Mouse (Mus musculus): ENCODE measurements at regions not wholly inside any gene's neighbourhood (a gene's known extent, or its start where the extent isn't known, plus 50 kb on each side); places are given as distances from the start of the nearest gene placed in this dataset.

GRCm38 (mm10) chr3:130901343-130901742 is 171.1 kb upstream of the Rpl34 start:
- no peak for ATAC-seq (ENCODE audit: extremely low read depth, insufficient number of reproducible peaks, low FRiP score, poor library complexity, severe bottlenecking)

- ATAC-seq (ENCODE audit: extremely low read depth, insufficient number of reproducible peaks, low FRiP score, poor library complexity, severe bottlenecking), result no peak
Measured at GRCm38 (mm10) chr3:130900846-130901245, 170.6 kb upstream of the Rpl34 start.

DNA sequence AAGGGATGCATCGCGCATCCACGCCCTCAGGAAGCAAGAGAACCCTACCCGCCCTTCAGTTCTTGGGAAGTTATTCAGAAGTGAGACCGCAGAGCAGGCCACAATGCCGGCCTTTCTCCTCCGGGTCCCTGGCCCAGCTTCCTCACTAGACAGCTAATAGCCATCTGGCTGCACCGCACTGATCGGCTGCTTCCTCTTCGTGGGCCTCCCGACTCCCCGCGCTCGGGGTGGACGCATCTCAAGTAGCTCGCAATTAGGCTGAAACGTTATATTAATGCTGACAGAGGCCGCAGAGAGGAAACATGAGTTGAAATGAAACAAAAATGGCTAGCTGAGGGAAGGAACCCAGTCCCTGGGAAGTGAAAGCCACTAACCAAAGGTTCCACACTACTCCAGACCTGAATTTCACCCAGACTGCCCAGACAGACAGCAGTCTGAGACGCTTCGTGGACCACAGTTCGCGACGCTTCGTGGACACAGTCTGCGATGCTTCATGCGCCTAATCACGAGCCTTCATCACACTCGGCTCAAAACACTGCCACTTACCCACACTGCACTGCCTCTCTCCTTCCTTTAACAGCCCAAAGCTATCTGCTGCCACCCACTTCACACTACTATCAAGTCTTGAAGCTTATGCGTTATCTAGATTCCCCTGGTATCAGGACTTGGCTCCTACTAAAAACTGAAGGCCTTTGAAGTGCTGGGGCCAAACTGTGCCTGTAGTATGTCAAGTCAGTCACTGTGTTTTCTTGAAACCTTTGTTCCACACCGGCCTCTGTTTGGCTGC is 170.0 kb upstream of the Rpl34 start:
- peak; percentile 30; the same call in 1 of the 2 replicates for ATAC-seq (ENCODE audit: extremely low read depth, insufficient number of reproducible peaks, low FRiP score, poor library complexity, severe bottlenecking)

DNA sequence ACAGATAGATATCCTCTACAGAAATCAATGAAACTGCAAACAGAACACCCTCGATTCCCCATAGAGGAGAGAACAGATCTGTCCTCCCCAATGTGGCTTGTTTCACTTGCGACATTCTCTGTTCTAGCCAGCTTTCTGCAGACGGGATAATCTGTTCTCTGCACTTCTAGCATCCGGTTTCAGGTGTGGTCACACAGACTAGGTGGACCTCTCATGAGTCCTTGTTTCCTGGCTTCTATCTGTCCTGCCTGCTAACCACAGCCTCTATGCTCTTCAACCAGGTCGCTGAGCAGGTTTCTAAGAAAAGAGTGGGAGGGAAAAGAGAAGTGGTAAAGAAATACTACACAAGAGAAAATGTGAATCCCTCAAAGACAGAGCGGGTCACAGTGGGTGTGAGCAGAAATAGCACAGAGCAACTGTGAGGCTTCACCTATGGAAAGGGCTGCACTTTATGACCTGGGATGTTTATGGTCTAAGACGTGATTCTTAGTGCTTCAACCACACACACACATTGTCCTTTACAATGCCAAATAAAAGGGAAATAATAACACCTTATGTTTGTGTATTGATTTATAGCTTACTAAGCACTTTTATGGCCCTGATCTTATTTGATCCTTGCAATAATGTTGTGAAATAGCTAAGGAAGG is 164.1 kb upstream of the Rpl34 start:
- ATAC-seq (ENCODE audit: extremely low read depth, insufficient number of reproducible peaks, low FRiP score, poor library complexity, severe bottlenecking), result no peak

- no peak for ATAC-seq (ENCODE audit: extremely low read depth, insufficient number of reproducible peaks, low FRiP score, poor library complexity, severe bottlenecking)
Measured at GRCm38 (mm10) chr3:130891310-130891709, 161.1 kb upstream of the Rpl34 start.

- no peak for ATAC-seq (ENCODE audit: extremely low read depth, insufficient number of reproducible peaks, low FRiP score, poor library complexity, severe bottlenecking)
Measured at GRCm38 (mm10) chr3:130888587-130888986, 158.4 kb upstream of the Rpl34 start.

- ATAC-seq (ENCODE audit: extremely low read depth, insufficient number of reproducible peaks, low FRiP score, poor library complexity, severe bottlenecking), result 0 out of 2 replicates have a peak, but pooled peaks have one; percentile 30
Measured at GRCm38 (mm10) chr3:130887540-130888312, 157.5 kb upstream of the Rpl34 start.

DNA sequence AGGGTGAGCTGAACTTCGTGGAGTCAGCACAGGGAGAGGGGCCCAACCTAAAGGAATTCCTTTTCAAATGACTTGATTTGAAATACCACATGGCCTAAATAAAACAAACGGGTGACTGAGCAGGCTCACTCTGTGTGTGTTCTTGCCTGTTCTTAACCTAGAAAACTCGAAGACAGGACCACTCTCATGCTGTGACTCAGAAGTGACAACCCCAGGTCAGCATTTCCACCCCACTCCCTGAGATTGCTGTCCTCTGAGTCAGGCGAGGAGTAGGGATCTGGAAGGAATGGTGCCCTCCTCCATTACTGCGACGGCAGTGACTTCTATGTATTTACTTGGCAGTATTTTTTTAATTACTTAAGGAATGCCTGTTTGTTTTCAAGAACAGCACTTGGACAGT is 155.8 kb upstream of the Rpl34 start:
- no peak for ATAC-seq (ENCODE audit: extremely low read depth, insufficient number of reproducible peaks, low FRiP score, poor library complexity, severe bottlenecking)

DNA sequence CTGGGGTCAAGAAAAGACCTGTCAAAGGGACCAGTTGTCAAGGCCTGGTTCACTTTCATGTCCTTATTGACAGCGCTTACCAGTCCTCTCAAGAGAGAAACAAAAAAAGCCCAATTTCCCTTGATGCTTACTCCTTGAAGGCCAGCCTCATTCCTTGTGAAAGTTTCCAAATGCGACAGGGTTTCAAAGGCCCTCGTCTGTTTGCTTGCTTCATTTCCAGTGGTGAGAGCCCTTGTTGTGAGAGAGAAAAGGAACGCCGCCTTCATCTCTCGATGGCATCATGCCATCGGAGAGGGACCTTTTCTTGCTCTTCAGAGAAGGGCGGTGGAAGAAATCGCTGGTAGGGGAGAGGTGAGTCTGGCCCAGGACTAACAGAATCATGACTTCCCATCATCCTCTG is 154.2 kb upstream of the Rpl34 start:
- no peak for ATAC-seq (ENCODE audit: extremely low read depth, insufficient number of reproducible peaks, low FRiP score, poor library complexity, severe bottlenecking)

DNA sequence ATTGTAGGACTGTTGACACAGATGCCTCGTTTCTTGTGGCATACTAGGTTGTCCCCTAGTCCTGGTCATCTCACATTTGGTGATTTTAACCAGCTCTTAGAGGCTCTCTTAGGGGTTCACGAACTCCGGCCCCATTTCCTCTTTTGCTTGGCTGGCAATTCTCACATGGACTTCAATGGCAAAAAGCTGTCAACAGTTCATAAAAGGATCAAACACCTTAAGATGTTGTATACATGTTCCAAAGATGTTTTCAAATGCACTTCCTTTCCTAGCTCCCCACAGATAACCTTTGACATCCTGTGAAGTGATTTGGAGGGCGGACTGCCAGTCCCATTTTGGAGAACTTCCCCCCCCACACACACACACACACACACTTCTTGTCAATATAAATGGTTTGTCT is 153.7 kb upstream of the Rpl34 start:
- ATAC-seq (ENCODE audit: extremely low read depth, insufficient number of reproducible peaks, low FRiP score, poor library complexity, severe bottlenecking), result no peak

DNA sequence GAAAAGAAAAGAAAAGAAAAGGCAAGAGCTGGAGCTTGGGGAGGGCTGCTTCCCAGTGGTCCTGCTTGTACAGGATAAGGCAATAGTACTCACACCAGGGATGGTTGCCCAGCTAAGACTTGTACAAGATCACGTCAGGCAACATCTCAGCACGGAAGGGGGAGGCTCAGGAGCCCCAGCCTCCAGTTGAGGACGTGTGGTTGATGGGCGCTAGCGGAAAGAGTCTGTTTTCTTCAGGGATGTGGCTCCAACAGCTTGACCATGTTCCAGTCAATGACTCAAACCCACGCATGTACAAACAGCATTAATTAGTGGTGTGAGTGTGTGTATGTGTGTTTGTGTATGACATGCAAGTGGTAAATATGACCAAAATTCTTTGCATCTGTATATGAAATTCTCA is 153.1 kb upstream of the Rpl34 start:
- ATAC-seq (ENCODE audit: extremely low read depth, insufficient number of reproducible peaks, low FRiP score, poor library complexity, severe bottlenecking), result no peak

GRCm38 (mm10) chr3:130880482-130880881 is 150.3 kb upstream of the Rpl34 start:
- no peak for ATAC-seq (ENCODE audit: extremely low read depth, insufficient number of reproducible peaks, low FRiP score, poor library complexity, severe bottlenecking)

DNA sequence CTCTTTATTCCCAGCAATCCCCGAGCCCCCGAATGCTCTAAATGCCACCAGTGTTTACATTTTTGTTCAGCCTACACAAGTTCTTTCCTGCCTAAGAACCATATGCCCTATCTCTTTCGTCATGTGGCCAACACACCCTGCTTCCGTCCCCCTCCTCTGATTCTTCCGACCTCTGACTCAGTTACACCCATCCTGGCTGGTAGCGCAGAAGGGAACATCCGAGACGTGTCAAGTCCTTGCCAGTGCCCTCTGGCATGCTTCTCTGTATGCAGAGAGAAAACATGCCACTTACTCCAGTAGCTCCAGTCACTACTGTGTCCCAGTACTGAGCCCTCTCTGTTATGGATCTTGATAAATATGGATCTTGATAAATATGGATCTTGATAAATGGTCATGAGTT is 149.3 kb upstream of the Rpl34 start:
- no peak for ATAC-seq (ENCODE audit: extremely low read depth, insufficient number of reproducible peaks, low FRiP score, poor library complexity, severe bottlenecking)

DNA sequence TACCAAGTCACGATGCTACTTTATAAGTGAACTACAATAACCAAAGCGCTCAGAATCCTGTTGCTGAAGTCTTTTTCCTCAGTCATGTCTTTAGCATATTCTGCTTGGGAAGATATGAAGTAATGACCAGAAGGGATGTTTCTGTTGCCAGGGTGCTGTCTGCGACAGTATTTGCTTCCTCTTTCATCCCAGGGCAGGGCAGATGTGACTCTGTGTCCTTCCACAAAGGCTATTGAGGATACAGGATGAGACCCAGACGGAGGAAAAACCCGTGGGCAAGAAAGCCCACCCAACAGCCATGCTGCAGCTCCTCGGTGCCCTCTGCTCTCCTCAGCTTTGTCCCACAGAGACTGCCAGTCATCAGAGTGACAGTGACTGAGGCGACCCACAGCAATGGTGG is 148.6 kb upstream of the Rpl34 start:
- no peak for ATAC-seq (ENCODE audit: extremely low read depth, insufficient number of reproducible peaks, low FRiP score, poor library complexity, severe bottlenecking)

- no peak for ATAC-seq (ENCODE audit: extremely low read depth, insufficient number of reproducible peaks, low FRiP score, poor library complexity, severe bottlenecking)
Measured at GRCm38 (mm10) chr3:130877981-130878380, 147.8 kb upstream of the Rpl34 start.

DNA sequence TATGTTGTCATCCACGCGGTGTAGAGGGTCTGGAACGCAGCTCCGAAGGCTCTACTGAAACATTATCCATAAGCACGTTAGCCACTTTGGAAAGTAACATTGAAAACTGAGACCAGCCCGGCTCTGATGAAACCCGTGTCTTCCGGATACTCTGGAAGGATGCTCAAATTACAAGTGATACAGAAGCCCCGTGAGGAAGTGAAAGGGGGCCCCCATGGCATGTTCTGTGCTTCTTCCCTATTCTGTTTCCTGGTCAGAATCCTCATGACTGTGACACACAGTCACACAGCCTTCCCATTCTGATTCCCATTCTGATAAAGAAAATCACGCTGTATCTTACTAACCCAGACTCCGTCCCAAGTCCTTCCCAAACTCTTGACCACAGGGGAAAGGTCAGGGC is 143.5 kb upstream of the Rpl34 start:
- no peak for ATAC-seq (ENCODE audit: extremely low read depth, insufficient number of reproducible peaks, low FRiP score, poor library complexity, severe bottlenecking)

DNA sequence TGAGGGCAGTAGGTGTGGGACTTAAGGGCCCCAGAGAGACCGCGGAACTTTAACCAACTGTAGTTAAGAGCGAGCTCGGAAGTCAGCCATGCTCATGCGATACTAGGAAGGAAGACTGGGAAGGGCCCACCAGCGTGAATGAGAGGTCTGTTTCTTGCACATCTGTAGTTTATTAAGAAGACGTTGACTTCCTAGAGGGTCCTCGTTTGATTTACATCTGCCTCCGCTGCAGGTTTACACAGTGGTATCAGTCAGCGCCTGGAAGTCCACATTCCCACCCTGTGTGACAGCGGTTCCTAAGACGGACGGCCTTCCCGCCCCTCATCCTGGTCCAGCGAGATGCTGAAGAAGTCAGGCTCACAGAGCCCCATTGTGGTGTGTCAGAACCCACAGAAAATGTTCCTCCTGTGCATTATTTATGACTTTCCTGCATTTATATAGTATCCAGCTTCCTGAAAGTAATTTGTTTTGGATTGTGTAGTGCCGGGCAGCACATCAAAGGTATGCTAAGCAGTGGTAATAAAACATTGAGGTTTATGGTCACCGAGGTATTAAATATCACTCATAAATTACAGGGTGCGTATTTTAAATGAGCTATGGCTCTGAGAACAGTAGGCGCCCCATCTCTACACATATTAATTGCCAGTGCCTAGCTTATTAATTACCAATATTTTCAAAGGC is 136.9 kb upstream of the Rpl34 start:
- no peak for ATAC-seq (ENCODE audit: extremely low read depth, insufficient number of reproducible peaks, low FRiP score, poor library complexity, severe bottlenecking)

GRCm38 (mm10) chr3:130864783-130865182 is 134.6 kb upstream of the Rpl34 start:
- no peak for ATAC-seq (ENCODE audit: extremely low read depth, insufficient number of reproducible peaks, low FRiP score, poor library complexity, severe bottlenecking)

- no peak for ATAC-seq (ENCODE audit: extremely low read depth, insufficient number of reproducible peaks, low FRiP score, poor library complexity, severe bottlenecking)
Measured at GRCm38 (mm10) chr3:130863376-130863775, 133.2 kb upstream of the Rpl34 start.

Data from neutrophil, adult 5-6 weeks (primary cell).